Mouse (Mus musculus) liver, adult 2 months (tissue): ENCODE measurements around the gene Dgkz.

ENCODE experiments used
- CTCF ChIP-seq: fragments of 200-500 bp; IDR thresholded peaks from 2 replicates; pipeline ENCODE4 v1.5.1; 2011; ENCODE audit warnings: low read depth, low read length, control low read depth
- POLR2A ChIP-seq: fragments of 200-500 bp; IDR thresholded peaks from 2 replicates; pipeline ENCODE4 v1.6.1; 2011; ENCODE audit warnings: low read length, control low read depth; ENCODE audit not compliant: insufficient read depth; ENCODE audit errors: extremely low read depth

DNA sequence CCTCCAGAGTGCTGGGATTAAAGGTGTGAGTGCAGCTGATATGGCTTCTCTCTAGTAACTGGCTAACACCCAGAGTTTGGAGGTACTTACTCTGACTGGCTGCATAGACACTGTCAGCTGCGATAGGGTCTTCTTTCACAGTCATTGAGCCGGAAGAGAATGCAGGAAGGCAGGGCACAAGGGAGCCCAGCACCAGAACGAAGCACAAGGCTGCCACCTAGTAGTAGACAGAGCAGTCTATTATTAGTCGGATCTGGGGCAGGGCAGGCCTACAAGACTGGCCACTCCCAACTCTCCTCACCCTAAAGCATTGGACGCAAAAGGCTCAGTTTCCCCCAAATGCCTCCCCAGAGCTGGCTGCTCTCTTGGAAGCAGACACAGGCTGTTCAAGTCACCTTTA is 10.4 kb upstream of the Dgkz start:
- TF ChIP-seq CTCF (peak; percentile 57), POLR2A (no peak)
